Mouse (Mus musculus): ENCODE measurements around the gene Gm17416.

- TF ChIP-seq TAL1 (conservative IDR thresholded peaks at IDR 0.05; ENCODE audit: low read depth, low read length): no peak
- TF ChIP-seq CTCF (IDR thresholded peaks at IDR 0.05; ENCODE audit: low read depth, low read length): no peak
Measured at GRCm38 (mm10) chr2:152589021-152589420, 19.9 kb downstream of the Gm17416 start.

Data from G1E (cell line).